Mouse (Mus musculus): ENCODE results near the gene Npff.

- no peak for TF ChIP-seq EP300 (optimal IDR thresholded peaks at IDR 0.05)
- no peak for TF ChIP-seq CTCF (IDR thresholded peaks at IDR 0.05; ENCODE audit: low read depth)
Measured at GRCm38 (mm10) chr15:102498322-102498721, 26.4 kb downstream of the Npff start.

All from stomach, postnatal 0 days (tissue).